Mouse (Mus musculus): ENCODE measurements around the gene Emilin1. TPM values are rescaled to one million over a fixed set of nuclear protein-coding genes. Genes with fewer than 3 reads are reported as not detected.
A peak's percentile ranks its signal among the peaks of the same experiment; 100 is the strongest.

Emilin1 gene
- polyA plus RNA-seq, 1 experiment from 2014 or later, result 85.6 TPM

GRCm38 (mm10) chr5:30886209-30886608 lies 27.0 kb upstream of the Emilin1 start:
- no peaks in the 10 kb centered on the region for H3K9me3 ChIP-seq (ENCODE audit: control insufficient read depth, low read length)
- WGBS, result 32% methylated on average over 4 of the region's 4 CpGs
- no peak for ATAC-seq (ENCODE audit: low FRiP score, low TSS enrichment)
- H3K27me3 ChIP-seq (ENCODE audit: control insufficient read depth, insufficient read depth, low read length), result no peaks in the 10 kb centered on the region
- DNase-seq (ENCODE audit: low spot score), result no peak
- H3K4me3 ChIP-seq (ENCODE audit: low read depth, low read length), result no peak overlapping the region
- H3K36me3 ChIP-seq (ENCODE audit: control insufficient read depth, insufficient read depth, low read length), result no peaks in the 10 kb centered on the region
- no peak overlapping the region for H3K27ac ChIP-seq (replicated peaks)
- no peaks in the 10 kb centered on the region; the same call in 1 of the 2 replicates for H3K4me1 ChIP-seq (replicated peaks; ENCODE audit: control insufficient read depth, insufficient read depth)
- no peak overlapping the region for H3K9ac ChIP-seq (ENCODE audit: low read length)
- H3K4me2 ChIP-seq (replicated peaks; ENCODE audit: low read depth), result no peak overlapping the region; the same call in 1 of the 2 replicates
- TF ChIP-seq CTCF (IDR thresholded peaks at IDR 0.05; ENCODE audit: low read depth) (no peak), EP300 (optimal IDR thresholded peaks at IDR 0.05) (no peak)

GRCm38 (mm10) chr5:30886731-30887130 lies 26.5 kb upstream of the Emilin1 start:
- Histone ChIP-seq H3K4me2 (replicated peaks; ENCODE audit: low read depth) (peak overlapping the region; percentile 94), H3K4me1 (replicated peaks; ENCODE audit: control insufficient read depth, insufficient read depth) (no peaks in the 10 kb centered on the region; the same call in 1 of the 2 replicates), H3K9ac (ENCODE audit: low read length) (peak overlapping the region; percentile 78), H3K36me3 (ENCODE audit: control insufficient read depth, insufficient read depth, low read length) (0 out of 2 replicates have a peak, but pooled peaks cover under 1% of the 10 kb centered on the region), H3K27me3 (ENCODE audit: control insufficient read depth, insufficient read depth, low read length) (no peaks in the 10 kb centered on the region), H3K9me3 (ENCODE audit: control insufficient read depth, low read length) (no peaks in the 10 kb centered on the region), H3K27ac (replicated peaks) (peak overlapping the region; percentile 97), H3K4me3 (ENCODE audit: low read depth, low read length) (peak overlapping the region; percentile 81)
- ATAC-seq (ENCODE audit: low FRiP score, low TSS enrichment) (no peak), DNase-seq (ENCODE audit: low spot score) (no peak)
- TF ChIP-seq EP300 (optimal IDR thresholded peaks at IDR 0.05) (no peak), CTCF (IDR thresholded peaks at IDR 0.05; ENCODE audit: low read depth) (no peak)
- WGBS, result 19% methylated on average over 5 of the region's 5 CpGs

GRCm38 (mm10) chr5:30887331-30887761 lies 25.9 kb upstream of the Emilin1 start:
- TF ChIP-seq EP300 (optimal IDR thresholded peaks at IDR 0.05), result no peak
- peak; percentile 1; the same call in 1 of the 2 replicates for TF ChIP-seq CTCF (IDR thresholded peaks at IDR 0.05; ENCODE audit: low read depth)
- ATAC-seq (ENCODE audit: low FRiP score, low TSS enrichment), result peak; percentile 51
- H3K27ac ChIP-seq (replicated peaks), result peak overlapping the region; percentile 97
- H3K9me3 ChIP-seq (ENCODE audit: control insufficient read depth, low read length), result no peaks in the 10 kb centered on the region
- H3K4me2 ChIP-seq (replicated peaks; ENCODE audit: low read depth), result peak overlapping the region; percentile 94
- H3K36me3 ChIP-seq (ENCODE audit: control insufficient read depth, insufficient read depth, low read length), result 0 out of 2 replicates have a peak, but pooled peaks cover 7% of the 10 kb centered on the region
- H3K9ac ChIP-seq (ENCODE audit: low read length), result peak overlapping the region; percentile 78
- H3K27me3 ChIP-seq (ENCODE audit: control insufficient read depth, insufficient read depth, low read length), result no peaks in the 10 kb centered on the region
- no peaks in the 10 kb centered on the region; the same call in 1 of the 2 replicates for H3K4me1 ChIP-seq (replicated peaks; ENCODE audit: control insufficient read depth, insufficient read depth)
- WGBS, result 0% methylated on average over 19 of the region's 19 CpGs
- peak; percentile 64 for DNase-seq (ENCODE audit: low spot score)
- H3K4me3 ChIP-seq (ENCODE audit: low read depth, low read length), result peak overlapping the region; percentile 81

- H3K4me3 ChIP-seq (ENCODE audit: low read depth, low read length), result peak overlapping the region; percentile 81
- no peaks in the 10 kb centered on the region for H3K27me3 ChIP-seq (ENCODE audit: control insufficient read depth, insufficient read depth, low read length)
- no peaks in the 10 kb centered on the region; the same call in 1 of the 2 replicates for H3K4me1 ChIP-seq (replicated peaks; ENCODE audit: control insufficient read depth, insufficient read depth)
- H3K9me3 ChIP-seq (ENCODE audit: control insufficient read depth, low read length), result no peaks in the 10 kb centered on the region
- under 1% methylated on average over 28 of the region's 28 CpGs for WGBS
- ATAC-seq (ENCODE audit: low FRiP score, low TSS enrichment) (peak; percentile 89), DNase-seq (ENCODE audit: low spot score) (peak; percentile 95)
- peak overlapping the region; percentile 97 for H3K27ac ChIP-seq (replicated peaks)
- no peak for TF ChIP-seq CTCF (IDR thresholded peaks at IDR 0.05; ENCODE audit: low read depth)
- peak; percentile 51 for TF ChIP-seq EP300 (optimal IDR thresholded peaks at IDR 0.05)
- peak overlapping the region; percentile 78 for H3K9ac ChIP-seq (ENCODE audit: low read length)
- peak overlapping the region; percentile 94 for H3K4me2 ChIP-seq (replicated peaks; ENCODE audit: low read depth)
- peaks cover 9% of the 10 kb centered on the region; the same call in 1 of the 2 replicates for H3K36me3 ChIP-seq (ENCODE audit: control insufficient read depth, insufficient read depth, low read length)
These were observed 25.3 kb upstream of the Emilin1 start for GRCm38 (mm10) chr5:30887858-30888336.

- peak within 1 kb of the TSS; percentile 97 for H3K27ac ChIP-seq (replicated peaks)
- no peaks in the 10 kb centered on the region for H3K9me3 ChIP-seq (ENCODE audit: control insufficient read depth, low read length)
- no peak; the same call in 1 of the 2 replicates for TF ChIP-seq CTCF (IDR thresholded peaks at IDR 0.05; ENCODE audit: low read depth)
- TF ChIP-seq EP300 (optimal IDR thresholded peaks at IDR 0.05), result peak; percentile 30
- peak within 1 kb of the TSS; percentile 78 for H3K9ac ChIP-seq (ENCODE audit: low read length)
- peaks cover 15% of the 10 kb centered on the region for H3K36me3 ChIP-seq (ENCODE audit: control insufficient read depth, insufficient read depth, low read length)
- H3K27me3 ChIP-seq (ENCODE audit: control insufficient read depth, insufficient read depth, low read length), result no peaks in the 10 kb centered on the region
- DNase-seq (ENCODE audit: low spot score) (peak; percentile 93), ATAC-seq (ENCODE audit: low FRiP score, low TSS enrichment) (peak; percentile 94)
- H3K4me1 ChIP-seq (replicated peaks; ENCODE audit: control insufficient read depth, insufficient read depth), result no peaks in the 10 kb centered on the region; the same call in 1 of the 2 replicates
- H3K4me3 ChIP-seq (ENCODE audit: low read depth, low read length), result peak within 1 kb of the TSS; percentile 81
- peak within 1 kb of the TSS; percentile 94 for H3K4me2 ChIP-seq (replicated peaks; ENCODE audit: low read depth)
- WGBS, result under 1% methylated on average over 42 of the region's 42 CpGs
These were observed 24.7 kb upstream of the Emilin1 start, which contains the start of gene Agbl5 for GRCm38 (mm10) chr5:30888337-30889087. TSS of gene Agbl5 (plus strand) at chr5:30888694.
